Mouse (Mus musculus) myocyte (in vitro differentiated cells): ENCODE results near the gene Cpn1. TPM values are rescaled to one million over a fixed set of nuclear protein-coding genes. Genes with fewer than 3 reads are reported as not detected.

ENCODE experiments used
- H3K27me3 ChIP-seq: one replicate; pipeline ENCODE4 v1.6.1; 2011; ENCODE audit not compliant: control insufficient read depth, insufficient read depth, insufficient read length
- H3K36me3 ChIP-seq: one replicate; pipeline ENCODE4 v1.6.1; 2011; ENCODE audit not compliant: control insufficient read depth, insufficient read depth
- H3K4me2 ChIP-seq: one replicate; pipeline ENCODE4 v1.6.1; 2011; ENCODE audit warnings: low read depth, control low read depth
- H3K4me3 ChIP-seq: one replicate; pipeline ENCODE4 v1.5.1; 2011; ENCODE audit warnings: mild to moderate bottlenecking, control low read depth, moderate library complexity
- H3K79me2 ChIP-seq: one replicate; pipeline ENCODE4 v1.6.1; 2011; ENCODE audit not compliant: control insufficient read depth, insufficient read depth
- H3ac ChIP-seq: one replicate; pipeline ENCODE4 v1.6.1; 2011; ENCODE audit not compliant: control insufficient read depth, insufficient read length
- CEBPB ChIP-seq: IDR thresholded peaks from 2 replicates; pipeline ENCODE4 v1.6.1; 2011; ENCODE audit warnings: mild to moderate bottlenecking, moderate library complexity; ENCODE audit not compliant: poor library complexity, insufficient read depth, severe bottlenecking
- E2F4 ChIP-seq: IDR thresholded peaks from one replicate; pipeline ENCODE4 v1.6.1; 2011; ENCODE audit warnings: mild to moderate bottlenecking, control low read depth, moderate library complexity; ENCODE audit not compliant: insufficient read depth
- MAX ChIP-seq: IDR thresholded peaks from one replicate; pipeline ENCODE4 v1.6.1; 2011; ENCODE audit warnings: low read depth, mild to moderate bottlenecking, control low read depth
- MYOD1 ChIP-seq, 3 experiments: IDR thresholded peaks; one replicate each; pipeline ENCODE4 v1.6.1; 2011; ENCODE audit warnings: control low read depth in 2 of 3, low read depth in 2 of 3, mild to moderate bottlenecking in 2 of 3, moderate library complexity in 1 of 3; ENCODE audit not compliant: insufficient read length in 2 of 3, control insufficient read depth in 1 of 3
- MYOG ChIP-seq, 3 experiments: IDR thresholded peaks; one replicate each; pipeline ENCODE4 v1.6.1; 2011; ENCODE audit warnings: control low read depth in 2 of 3, low read depth in 2 of 3, mild to moderate bottlenecking in 2 of 3; ENCODE audit not compliant: insufficient read length in 2 of 3, control insufficient read depth in 1 of 3, insufficient read depth in 1 of 3
- POLR2A ChIP-seq: IDR thresholded peaks from one replicate; pipeline ENCODE4 v1.6.1; 2011; ENCODE audit warnings: low read depth, mild to moderate bottlenecking, control low read depth, moderate library complexity; ENCODE audit not compliant: insufficient read length
- POLR2AphosphoS2 ChIP-seq: IDR thresholded peaks from one replicate; pipeline ENCODE4 v1.6.1; 2011; ENCODE audit warnings: low read depth, control low read depth; ENCODE audit not compliant: insufficient read length
- REST ChIP-seq: IDR thresholded peaks from one replicate; pipeline ENCODE4 v1.6.1; 2011; ENCODE audit warnings: mild to moderate bottlenecking, control low read depth, moderate library complexity; ENCODE audit not compliant: insufficient read depth, insufficient read length
- SRF ChIP-seq: IDR thresholded peaks from one replicate; pipeline ENCODE4 v1.6.1; 2011; ENCODE audit warnings: low read depth; ENCODE audit not compliant: control insufficient read depth, insufficient read length
- TCF12 ChIP-seq: IDR thresholded peaks from one replicate; pipeline ENCODE4 v1.6.1; 2011; ENCODE audit warnings: mild to moderate bottlenecking, control low read depth; ENCODE audit not compliant: poor library complexity, insufficient read depth, severe bottlenecking
- TCF3 ChIP-seq: IDR thresholded peaks from one replicate; pipeline ENCODE4 v1.6.1; 2011; ENCODE audit warnings: low read depth, control low read depth; ENCODE audit not compliant: insufficient read length
- USF1 ChIP-seq: IDR thresholded peaks from one replicate; pipeline ENCODE4 v1.6.1; 2011; ENCODE audit warnings: low read depth, mild to moderate bottlenecking, control low read depth, moderate library complexity
- polyA plus RNA-seq: library from polyadenylated mRNA; unstranded; fragments of >200 nt; fragmentation: generic; extraction: Trizol; gene quantifications from one replicate; pipeline ENCODE4 v1.2.1, GENCODE M21; 2012; ENCODE audit warnings: missing spikeins

Gene Cpn1
- polyA plus RNA-seq, 1 experiment, result not detected

DNA sequence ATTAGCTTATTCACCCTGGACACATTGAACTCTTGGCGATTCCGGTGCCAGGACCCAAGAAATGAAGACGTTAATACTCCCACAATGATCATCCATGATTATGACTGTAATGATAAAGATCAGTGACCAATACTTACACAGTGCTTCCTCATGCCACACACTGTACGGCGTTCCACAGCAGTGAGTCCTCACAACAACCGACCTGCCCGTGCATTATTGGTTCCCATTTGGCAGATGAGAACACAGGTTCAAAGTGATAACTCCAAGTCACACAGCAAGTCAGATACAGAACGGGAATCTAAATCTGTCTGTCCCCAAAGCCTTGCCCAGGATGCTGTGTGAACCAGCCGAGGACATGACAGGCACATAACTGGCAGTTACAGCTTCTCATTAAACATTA lies 71.4 kb downstream of the Cpn1 start:
- Histone ChIP-seq H3K36me3 (no peaks in the 10 kb centered on the region), H3ac (no peak overlapping the region), H3K27me3 (no peaks in the 10 kb centered on the region), H3K79me2 (peaks cover 5% of the 10 kb centered on the region), H3K4me2 (no peak overlapping the region), H3K4me3 (no peak overlapping the region)
- TF ChIP-seq TCF3, result no peak

DNA sequence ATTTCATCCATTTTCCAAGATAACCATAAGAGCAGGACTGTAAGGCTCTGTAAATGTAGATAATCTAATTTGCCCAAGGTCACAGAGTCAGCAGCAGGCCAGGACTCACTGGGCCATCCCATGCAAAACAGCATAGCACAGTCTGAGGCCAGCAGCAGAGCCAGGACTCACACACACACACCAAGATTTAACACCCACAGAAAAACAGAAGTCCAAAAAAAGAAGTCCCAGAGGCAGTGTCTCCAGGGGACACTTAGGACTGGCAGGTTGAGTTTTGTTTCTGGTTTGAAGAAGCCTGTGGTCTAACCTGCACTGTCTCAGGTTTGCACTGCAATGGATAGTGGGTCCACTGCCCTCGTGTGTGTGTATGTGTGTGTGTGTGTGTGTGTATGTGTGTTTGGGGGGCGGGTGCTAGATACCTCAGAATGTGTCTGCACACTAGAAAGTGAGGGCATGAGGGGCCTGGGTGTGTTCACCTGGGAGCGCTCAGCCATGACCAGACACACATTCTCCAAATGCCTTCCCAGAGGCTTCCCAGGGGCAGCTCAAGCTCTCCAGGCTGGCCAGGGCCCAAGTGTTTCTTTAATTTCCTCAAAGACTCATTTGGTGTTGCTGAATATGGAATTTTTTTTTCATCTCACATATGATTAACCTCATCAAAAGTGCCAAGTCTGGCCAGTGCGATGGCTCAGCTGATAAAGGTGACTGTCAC lies 73.4 kb downstream of the Cpn1 start:
- peaks cover 5% of the 10 kb centered on the region for H3K79me2 ChIP-seq
- H3K4me3 ChIP-seq, result no peak overlapping the region
- H3K36me3 ChIP-seq, result peaks cover 11% of the 10 kb centered on the region
- H3K4me2 ChIP-seq, result no peak overlapping the region
- H3ac ChIP-seq, result no peak overlapping the region
- no peaks in the 10 kb centered on the region for H3K27me3 ChIP-seq
- TF ChIP-seq E2F4 (no peak), REST (no peak), TCF3 (no peak), MYOD1 (IDR thresholded peaks at IDR 0.05; ENCODE audit: control insufficient read depth in 1 of 3, insufficient read length in 2 of 3, low read depth in 2 of 3) (no peak), POLR2AphosphoS2 (no peak), CEBPB (no peak), SRF (no peak), TCF12 (no peak), MYOG (IDR thresholded peaks at IDR 0.05; ENCODE audit: control insufficient read depth in 1 of 3, insufficient read depth in 1 of 3, insufficient read length in 2 of 3, low read depth in 2 of 3) (no peak), MAX (no peak), POLR2A (no peak), USF1 (no peak)

DNA sequence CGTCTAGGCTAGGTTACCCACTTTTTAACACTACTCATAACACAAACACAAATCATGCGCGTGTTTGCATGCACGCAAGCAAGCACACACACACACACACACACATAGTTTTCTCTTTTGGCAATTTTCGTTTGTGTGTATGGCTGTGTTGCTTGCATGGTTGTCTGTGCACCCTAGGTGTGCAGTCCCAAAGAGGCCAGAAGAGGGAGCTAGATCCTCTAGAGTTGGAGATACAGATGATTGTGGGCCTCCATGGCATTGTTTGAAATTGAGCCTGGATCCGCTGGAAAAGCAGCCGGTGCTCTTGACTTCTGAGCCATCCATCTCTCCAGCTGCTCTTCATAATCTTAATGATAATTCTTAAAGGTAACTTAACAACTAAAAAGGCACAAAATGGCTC lies 79.9 kb downstream of the Cpn1 start:
- Histone ChIP-seq H3K4me2 (no peak overlapping the region), H3ac (no peak overlapping the region), H3K36me3 (peaks cover 11% of the 10 kb centered on the region), H3K27me3 (no peaks in the 10 kb centered on the region), H3K4me3 (no peak overlapping the region), H3K79me2 (no peaks in the 10 kb centered on the region)
- TF ChIP-seq CEBPB, result no peak
- no peak for TF ChIP-seq TCF12
- no peak for TF ChIP-seq MAX
- no peak for TF ChIP-seq POLR2AphosphoS2
- TF ChIP-seq MYOG (IDR thresholded peaks at IDR 0.05; ENCODE audit: control insufficient read depth in 1 of 3, insufficient read depth in 1 of 3, insufficient read length in 2 of 3, low read depth in 2 of 3), result no peak
- no peak for TF ChIP-seq REST
- no peak for TF ChIP-seq MYOD1 (IDR thresholded peaks at IDR 0.05; ENCODE audit: control insufficient read depth in 1 of 3, insufficient read length in 2 of 3, low read depth in 2 of 3)
- no peak for TF ChIP-seq TCF3
- no peak for TF ChIP-seq USF1
- no peak for TF ChIP-seq E2F4
- TF ChIP-seq POLR2A, result no peak
- no peak for TF ChIP-seq SRF

Other genes starting within 250 kb of the Cpn1 start
- 5.1 TPM for gene Cutc, start 233.6 kb downstream of the Cpn1 start, polyA plus RNA-seq
- gene Cox15, start 233.6 kb downstream of the Cpn1 start, polyA plus RNA-seq, result 11.5 TPM
- not detected for gene Abcc2, start 204.4 kb downstream of the Cpn1 start, polyA plus RNA-seq
- gene Dnmbp, start 46.4 kb downstream of the Cpn1 start, polyA plus RNA-seq, result 7.8 TPM
- gene Cyp2c23, start 42.7 kb upstream of the Cpn1 start, polyA plus RNA-seq, result 0.38 TPM
- 13.5 TPM for gene Erlin1, start 83.2 kb upstream of the Cpn1 start, polyA plus RNA-seq
- gene Chuk, start 120.9 kb upstream of the Cpn1 start, polyA plus RNA-seq, result 12.2 TPM
- gene Cwf19l1, start 149.3 kb upstream of the Cpn1 start, polyA plus RNA-seq, result 10.3 TPM
- 65.1 TPM for gene Bloc1s2, start 159.9 kb upstream of the Cpn1 start, polyA plus RNA-seq
- not detected for gene Pkd2l1, start 205.9 kb upstream of the Cpn1 start, polyA plus RNA-seq
- 0.05 TPM for gene Scd3, start 216.7 kb upstream of the Cpn1 start, polyA plus RNA-seq